In the genomic region with DNA sequence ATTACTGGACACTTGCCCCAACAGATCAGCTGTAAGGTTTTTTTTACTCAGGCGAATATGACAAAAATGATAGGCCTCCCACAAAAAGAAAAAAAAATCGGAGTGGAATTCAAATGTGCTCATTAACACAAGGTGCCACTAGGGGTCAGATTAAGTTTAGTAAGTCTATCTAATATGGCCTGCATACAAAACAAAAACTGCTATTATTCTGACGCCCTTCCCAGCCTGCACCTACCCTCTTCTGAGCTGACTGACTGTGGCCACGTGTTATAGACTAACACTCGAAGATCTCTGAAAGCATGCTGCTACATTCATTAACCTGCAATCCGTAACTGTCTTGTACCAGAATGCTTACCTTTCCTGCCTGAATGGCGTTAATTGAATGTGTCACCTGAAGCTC, we compare ENCODE assay signal across 9 mouse cellular contexts.
A peak's percentile ranks its signal among the peaks of the same experiment; 100 is the strongest.
DNase-seq lines count a peak whose midpoint lies in the region; ATAC-seq and TF ChIP-seq lines count a peak whose summit lies in the region.
"Had no signal": no experiment of that assay in that cellular context is flagged by ENCODE, and none has a peak within 500 bp of the region (broad histone marks: within the 10 kb centered on the region; RNA-seq: fewer than 3 reads in every experiment).

No protein-coding gene starts in this region.

- no peak overlapping the region for H3K4me2 ChIP-seq in kidney, embryonic 15.5 days
- no peak overlapping the region for H3K4me2 ChIP-seq in stomach, embryonic 14.5 days (replicated peaks; ENCODE audit: low read depth, low read length)

- peak; percentile 57 for DNase-seq in embryo, embryonic 10 days (ENCODE audit: low spot score)
- DNase-seq in embryo, embryonic 9.5 days (ENCODE audit: extremely low spot score) = no peak
- DNase-seq in thymus, adult 2 months = peak; percentile 9
- no peak for DNase-seq in thymus, postnatal 36 days
- no peak for DNase-seq in heart, adult 9 months (ENCODE audit: low spot score in 2 of 2)

- 40% methylated on average over 7 of the region's 7 CpGs for WGBS in thymus, adult 2 months
- 52% methylated on average over 7 of the region's 7 CpGs for WGBS in kidney, embryonic 15.5 days
- WGBS in stomach, embryonic 14.5 days = 40% methylated on average over 7 of the region's 7 CpGs

- TF ChIP-seq POLR2A in thymus, adult 2 months (IDR thresholded peaks at IDR 0.05; ENCODE audit: control insufficient read depth, extremely low read depth, insufficient read depth, low read length, poor library complexity) = no peak

- no peak overlapping the region for H3K27ac ChIP-seq in thymus, adult 2 months (ENCODE audit: control insufficient read depth, insufficient read depth, low read length)
- no peak overlapping the region for H3K27ac ChIP-seq in kidney, embryonic 15.5 days
- H3K27ac ChIP-seq in stomach, embryonic 14.5 days (ENCODE audit: low read length) = no peak overlapping the region

- no peaks in the 10 kb centered on the region for H3K4me1 ChIP-seq in thymus, adult 2 months (replicated peaks; ENCODE audit: control insufficient read depth, insufficient read depth, low read length)
- no peaks in the 10 kb centered on the region for H3K4me1 ChIP-seq in kidney, embryonic 15.5 days
- H3K4me1 ChIP-seq in stomach, embryonic 14.5 days (ENCODE audit: control insufficient read depth, insufficient read depth, low read length) = no peaks in the 10 kb centered on the region

- H3K27me3 ChIP-seq in thymus, adult 2 months (ENCODE audit: control insufficient read depth, insufficient read depth, low read length) = no peaks in the 10 kb centered on the region
- H3K27me3 ChIP-seq in kidney, embryonic 15.5 days = no peaks in the 10 kb centered on the region
- H3K27me3 ChIP-seq in stomach, embryonic 14.5 days (ENCODE audit: control insufficient read depth, insufficient read depth, low read length) = no peaks in the 10 kb centered on the region
- H3K27me3 ChIP-seq: megakaryocyte, embryonic 14.5 days had no signal

- no peak overlapping the region for H3K9ac ChIP-seq in kidney, embryonic 15.5 days
- no peak overlapping the region for H3K9ac ChIP-seq in stomach, embryonic 14.5 days (replicated peaks; ENCODE audit: low read depth, low read length)

- no peak overlapping the region for H3K4me3 ChIP-seq in thymus, adult 2 months (ENCODE audit: control insufficient read depth, insufficient read depth, low read length)
- no peak overlapping the region for H3K4me3 ChIP-seq in kidney, embryonic 15.5 days (replicated peaks)
- H3K4me3 ChIP-seq in stomach, embryonic 14.5 days (ENCODE audit: low read depth, low read length) = no peak overlapping the region
- H3K4me3 ChIP-seq: megakaryocyte, embryonic 14.5 days had no signal

- peak; percentile 52; the same call in 1 of the 2 replicates for ATAC-seq in kidney, embryonic 15.5 days (replicated peaks; ENCODE audit: low FRiP score)
- 0 out of 2 replicates have a peak, but pooled peaks have one; percentile 63 for ATAC-seq in stomach, embryonic 14.5 days (ENCODE audit: insufficient number of reproducible peaks, insufficient read depth, low FRiP score, low read depth)
- ATAC-seq in erythroid progenitor cell, adult 5-6 weeks (replicated peaks; ENCODE audit: low FRiP score, poor library complexity, severe bottlenecking) = no peak

- no peaks in the 10 kb centered on the region for H3K36me3 ChIP-seq in thymus, adult 2 months (ENCODE audit: control insufficient read depth, insufficient read depth, low read length)
- no peaks in the 10 kb centered on the region for H3K36me3 ChIP-seq in kidney, embryonic 15.5 days
- no peaks in the 10 kb centered on the region for H3K36me3 ChIP-seq in stomach, embryonic 14.5 days (ENCODE audit: control insufficient read depth, insufficient read depth, low read length)

- no peak for TF ChIP-seq CTCF in thymus, adult 2 months (IDR thresholded peaks at IDR 0.05; ENCODE audit: borderline replicate concordance, control insufficient read depth, extremely low read depth, insufficient read depth, low read length, poor library complexity)

- no peaks in the 10 kb centered on the region for H3K9me3 ChIP-seq in kidney, embryonic 15.5 days (replicated peaks)
- H3K9me3 ChIP-seq in stomach, embryonic 14.5 days (ENCODE audit: control insufficient read depth, low read depth, low read length) = no peaks in the 10 kb centered on the region
- H3K9me3 ChIP-seq: megakaryocyte, embryonic 14.5 days had no signal

Comparison
In these comparisons a context has a peak if more than half of its experiments do, and no peak if none do; other contexts are left out.
1. DNase-seq: peak in embryo, embryonic 10 days (single experiment) and thymus, adult 2 months (single experiment); none in embryo, embryonic 9.5 days (single experiment), thymus, postnatal 36 days (0 of 2) and heart, adult 9 months (0 of 2).